Mouse (Mus musculus) neural tube, embryonic 12.5 days (tissue): ENCODE measurements around the gene Cpb1. TPM values are rescaled to one million over a fixed set of nuclear protein-coding genes. Genes with fewer than 3 reads are reported as not detected.

Experiments used
- ATAC-seq: fragments of 200-750 bp; cut with Nextera tagmentation; 2 replicates; pipeline ENCODE4 v1.8.0; 2017; ENCODE audit warnings: low read depth, mild to moderate bottlenecking, moderate TSS enrichment, moderate library complexity; ENCODE audit not compliant: low FRiP score
- H3K27ac ChIP-seq: fragments of 300-500 bp; sonication (generic); 2 replicates; pipeline ENCODE4 v1.5.1; 2016
- H3K27me3 ChIP-seq: fragments of 300-500 bp; sonication (generic); replicated peaks from 2 replicates; pipeline ENCODE4 v1.6.1; 2016; ENCODE audit warnings: mild to moderate bottlenecking
- H3K36me3 ChIP-seq: fragments of 300-500 bp; sonication (generic); 2 replicates; pipeline ENCODE4 v1.6.1; 2016; ENCODE audit warnings: mild to moderate bottlenecking
- H3K4me1 ChIP-seq: fragments of 300-500 bp; sonication (generic); 2 replicates; pipeline ENCODE4 v1.6.1; 2016
- H3K4me2 ChIP-seq: fragments of 300-500 bp; sonication (generic); replicated peaks from 2 replicates; pipeline ENCODE4 v1.6.1; 2016; ENCODE audit warnings: mild to moderate bottlenecking
- H3K4me3 ChIP-seq: fragments of 300-500 bp; sonication (generic); 2 replicates; pipeline ENCODE4 v1.5.1; 2016
- H3K9ac ChIP-seq: fragments of 300-500 bp; sonication (generic); 2 replicates; pipeline ENCODE4 v1.6.1; 2016; ENCODE audit warnings: mild to moderate bottlenecking
- H3K9me3 ChIP-seq: fragments of 300-500 bp; sonication (generic); 2 replicates; pipeline ENCODE4 v1.6.1; 2016; ENCODE audit warnings: mild to moderate bottlenecking
- WGBS: fragments of 180-500 bp; shearing (Covaris S2); methylation state at CpG from one replicate; pipeline ENCODE4 v1.1.7; 2016; 5-methylcytosine and 5-hydroxymethylcytosine counted together
- microRNA-seq: library from miRNA; unstranded; fragments of <30 nt; microRNA quantifications from one replicate; pipeline ENCODE4, GENCODE M21; 2017
- polyA plus RNA-seq: library from polyadenylated mRNA; unstranded; fragments of >200 nt; fragmentation: Nextera tagmentation; extraction: Ambion mirVana; gene quantifications from 2 replicates; pipeline ENCODE4 v1.2.1, GENCODE M21; 2016

Gene Cpb1
- polyA plus RNA-seq, 1 experiment from 2014 or later = not detected

- WGBS = 91% methylated on average over 3 of the region's 3 CpGs
- no peaks in the 10 kb centered on the region for H3K9me3 ChIP-seq
- H3K27ac ChIP-seq = no peak within 1 kb of the TSS
- no peak within 1 kb of the TSS for H3K4me2 ChIP-seq
- no peak within 1 kb of the TSS for H3K9ac ChIP-seq
- no peaks in the 10 kb centered on the region for H3K4me1 ChIP-seq
- no peaks in the 10 kb centered on the region for H3K27me3 ChIP-seq
- no peak for ATAC-seq
- H3K4me3 ChIP-seq = no peak within 1 kb of the TSS
- H3K36me3 ChIP-seq = no peaks in the 10 kb centered on the region
These were observed 33.5 kb downstream of the Cpb1 start, which contains the start of gene Cpa3 for GRCm38 (mm10) chr3:20242050-20242449. Gene Cpa3, minus strand, starts transcription at chr3:20242181.

GRCm38 (mm10) chr3:20239741-20240140 is 35.8 kb downstream of the Cpb1 start:
- Histone ChIP-seq H3K9ac (no peak overlapping the region), H3K4me3 (no peak overlapping the region), H3K27ac (no peak overlapping the region), H3K9me3 (no peaks in the 10 kb centered on the region), H3K4me2 (no peak overlapping the region), H3K27me3 (no peaks in the 10 kb centered on the region), H3K4me1 (no peaks in the 10 kb centered on the region), H3K36me3 (no peaks in the 10 kb centered on the region)
- 89% methylated on average over 3 of the region's 3 CpGs for WGBS
- no peak for ATAC-seq

GRCm38 (mm10) chr3:20236965-20237364 is 38.6 kb downstream of the Cpb1 start:
- 88% methylated on average over 1 of the region's 1 CpGs for WGBS
- Histone ChIP-seq H3K4me2 (no peak overlapping the region), H3K36me3 (no peaks in the 10 kb centered on the region), H3K27ac (no peak overlapping the region), H3K27me3 (no peaks in the 10 kb centered on the region), H3K4me1 (no peaks in the 10 kb centered on the region), H3K4me3 (no peak overlapping the region), H3K9me3 (no peaks in the 10 kb centered on the region), H3K9ac (no peak overlapping the region)
- ATAC-seq = no peak

GRCm38 (mm10) chr3:20229027-20229426 is 46.5 kb downstream of the Cpb1 start:
- H3K4me1 ChIP-seq = no peaks in the 10 kb centered on the region
- WGBS = 94% methylated on average over 1 of the region's 1 CpGs
- no peaks in the 10 kb centered on the region for H3K9me3 ChIP-seq
- no peak overlapping the region for H3K4me2 ChIP-seq
- H3K27ac ChIP-seq = no peak overlapping the region
- ATAC-seq = no peak
- no peak overlapping the region for H3K9ac ChIP-seq
- H3K4me3 ChIP-seq = no peak overlapping the region
- H3K36me3 ChIP-seq = no peaks in the 10 kb centered on the region
- H3K27me3 ChIP-seq = no peaks in the 10 kb centered on the region

GRCm38 (mm10) chr3:20225429-20225828 is 50.1 kb downstream of the Cpb1 start:
- Histone ChIP-seq H3K27me3 (no peaks in the 10 kb centered on the region), H3K9ac (no peak overlapping the region), H3K36me3 (no peaks in the 10 kb centered on the region), H3K4me3 (no peak overlapping the region), H3K27ac (no peak overlapping the region), H3K4me2 (no peak overlapping the region), H3K4me1 (no peaks in the 10 kb centered on the region), H3K9me3 (no peaks in the 10 kb centered on the region)
- WGBS = 86% methylated on average over 2 of the region's 2 CpGs
- ATAC-seq = no peak

GRCm38 (mm10) chr3:20222926-20223698 is 52.4 kb downstream of the Cpb1 start:
- no peak overlapping the region for H3K4me2 ChIP-seq
- H3K4me3 ChIP-seq = no peak overlapping the region
- no peak overlapping the region for H3K27ac ChIP-seq
- no peaks in the 10 kb centered on the region for H3K9me3 ChIP-seq
- no peaks in the 10 kb centered on the region for H3K27me3 ChIP-seq
- no peaks in the 10 kb centered on the region for H3K4me1 ChIP-seq
- no peak for ATAC-seq
- WGBS = 90% methylated on average over 9 of the region's 9 CpGs
- no peak overlapping the region for H3K9ac ChIP-seq
- H3K36me3 ChIP-seq = no peaks in the 10 kb centered on the region

- H3K36me3 ChIP-seq = no peaks in the 10 kb centered on the region
- H3K27me3 ChIP-seq = no peaks in the 10 kb centered on the region
- no peaks in the 10 kb centered on the region for H3K9me3 ChIP-seq
- H3K4me2 ChIP-seq = no peak overlapping the region
- no peak overlapping the region for H3K4me3 ChIP-seq
- 84% methylated on average over 3 of the region's 3 CpGs for WGBS
- H3K27ac ChIP-seq = no peak overlapping the region
- H3K4me1 ChIP-seq = no peaks in the 10 kb centered on the region
- ATAC-seq = no peak
- H3K9ac ChIP-seq = no peak overlapping the region
These were observed 53.4 kb downstream of the Cpb1 start for GRCm38 (mm10) chr3:20222136-20222535.

- Histone ChIP-seq H3K9ac (no peak overlapping the region), H3K27ac (no peak overlapping the region), H3K36me3 (no peaks in the 10 kb centered on the region), H3K27me3 (no peaks in the 10 kb centered on the region), H3K4me3 (no peak overlapping the region), H3K9me3 (no peaks in the 10 kb centered on the region), H3K4me2 (no peak overlapping the region), H3K4me1 (no peaks in the 10 kb centered on the region)
- peak; percentile 70; the same call in 1 of the 2 replicates for ATAC-seq
- 32% methylated on average over 6 of the region's 6 CpGs for WGBS
These were observed 76.7 kb downstream of the Cpb1 start for GRCm38 (mm10) chr3:20198869-20199268.

Small RNA genes lying within 50 kb of the gene (microRNA-seq; reads per million reads assigned to microRNA genes)
- not detected for gene Mir7007

Other genes with a start within 250 kb of the Cpb1 start
- gene Hps3, start 240.4 kb downstream of the Cpb1 start, polyA plus RNA-seq = 12.4 and 15.3 TPM in 2 replicates
- gene Hltf, start 217.9 kb downstream of the Cpb1 start, polyA plus RNA-seq = 21.8 and 22.8 TPM in 2 replicates
- 25.3 and 27.0 TPM in 2 replicates for gene Gyg, start 120.4 kb downstream of the Cpb1 start, polyA plus RNA-seq
- 0.59 and 0.70 TPM in 2 replicates for gene Cpa3, start 33.6 kb downstream of the Cpb1 start, polyA plus RNA-seq
- 0.14 TPM in 1 of 2 replicates, not detected in the other for gene Agtr1b, start 91.4 kb upstream of the Cpb1 start, polyA plus RNA-seq